Mouse (Mus musculus) layer of hippocampus, postnatal 36 days (tissue): ENCODE measurements at regions not wholly inside any gene's neighbourhood (a gene's known extent, or its start where the extent isn't known, plus 50 kb on each side); places are given as distances from the start of the nearest gene placed in this dataset.

ENCODE experiments used
- DNase-seq, 2 experiments: peaks; one replicate each; pipeline ENCODE4 v3.0.0; 2022

GRCm38 (mm10) chr3:39375465-39375864 is 488.7 kb downstream of the Fat4 start:
- DNase-seq: no peak

DNA sequence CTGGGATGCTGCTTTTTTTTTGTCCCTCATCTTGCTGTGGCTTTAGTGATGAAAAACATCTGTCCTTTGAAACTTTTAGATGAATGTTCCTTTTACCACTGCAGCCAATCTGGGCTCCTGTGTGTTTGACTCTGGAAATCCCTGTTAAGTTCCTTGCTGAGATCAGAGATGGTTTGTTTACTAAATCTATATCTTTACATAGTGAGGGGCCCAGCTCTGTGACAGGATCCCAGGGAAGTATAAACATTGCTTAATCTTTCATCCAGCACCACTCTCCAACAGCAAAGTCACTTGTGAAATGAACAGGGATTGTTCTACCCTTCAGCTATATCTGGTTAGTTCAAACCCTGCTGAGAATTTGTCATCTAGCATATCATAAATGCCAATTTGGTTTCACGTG is 501.8 kb downstream of the Fat4 start:
- DNase-seq: no peak

DNA sequence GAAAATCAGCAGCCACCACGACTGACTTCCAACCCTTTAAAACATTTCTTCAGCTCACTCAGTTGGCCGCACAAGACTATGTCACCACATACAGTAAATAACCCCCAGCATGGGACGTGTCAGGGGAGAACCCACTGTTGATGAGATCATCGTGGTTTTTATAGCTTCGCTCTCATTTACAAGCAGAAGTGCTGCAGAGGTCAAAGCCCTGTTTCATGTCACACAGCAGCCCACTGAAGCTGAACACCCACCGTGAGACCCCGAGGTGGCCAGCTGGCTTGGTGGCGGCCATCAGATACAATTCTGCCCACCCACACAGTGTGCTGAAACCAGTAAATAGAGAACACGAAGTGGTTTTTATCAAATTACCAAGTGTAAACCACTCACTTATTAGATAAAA is 503.7 kb downstream of the Fat4 start:
- DNase-seq: no peak

- no peak for DNase-seq
Observed at GRCm38 (mm10) chr3:39392053-39392452, 505.3 kb downstream of the Fat4 start.

- no peak for DNase-seq
Observed at GRCm38 (mm10) chr3:39396672-39397071, 509.9 kb downstream of the Fat4 start.

GRCm38 (mm10) chr3:39397255-39397654 is 510.5 kb downstream of the Fat4 start:
- DNase-seq: no peak

DNA sequence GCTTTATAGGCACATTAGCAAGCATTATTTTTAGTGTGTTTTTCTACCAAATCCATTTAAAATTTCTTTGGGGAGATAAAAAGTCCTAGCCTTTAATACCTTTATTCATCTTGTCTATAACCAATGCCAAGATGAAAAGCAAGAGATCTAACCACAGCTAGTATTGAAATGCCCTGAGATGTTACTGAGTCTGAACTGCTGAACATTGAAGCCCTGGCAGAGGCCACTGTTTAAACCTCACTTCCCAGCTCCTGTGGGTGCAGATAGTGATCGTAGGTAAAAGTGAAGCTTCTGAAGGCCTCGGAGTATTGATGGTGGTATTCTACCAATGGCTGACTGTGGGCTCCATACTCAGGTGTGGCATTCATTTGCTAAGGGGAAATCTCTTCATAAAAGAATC is 510.9 kb downstream of the Fat4 start:
- DNase-seq: no peak

- peak in 1 of 2 experiments; percentile 4 for DNase-seq
Observed at GRCm38 (mm10) chr3:39424778-39425642, 538.3 kb downstream of the Fat4 start.

DNA sequence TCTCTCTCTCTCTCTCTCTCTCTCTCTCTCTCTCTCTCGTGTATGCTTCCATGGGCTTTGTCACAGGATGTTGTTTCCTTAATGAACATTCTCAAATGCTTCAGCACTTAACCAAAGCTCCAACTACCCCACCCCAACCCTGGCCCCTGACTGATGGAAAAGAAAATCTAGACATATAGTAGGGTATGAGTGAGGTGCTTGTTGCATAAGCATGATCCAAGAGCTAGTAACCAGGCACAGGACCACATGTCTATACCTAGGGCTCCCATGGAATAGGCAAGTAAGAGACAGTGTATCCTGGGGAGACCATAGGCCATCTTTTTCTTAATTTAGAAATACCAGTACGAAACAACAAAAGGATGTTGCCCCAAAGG is 538.9 kb downstream of the Fat4 start:
- DNase-seq: no peak

DNA sequence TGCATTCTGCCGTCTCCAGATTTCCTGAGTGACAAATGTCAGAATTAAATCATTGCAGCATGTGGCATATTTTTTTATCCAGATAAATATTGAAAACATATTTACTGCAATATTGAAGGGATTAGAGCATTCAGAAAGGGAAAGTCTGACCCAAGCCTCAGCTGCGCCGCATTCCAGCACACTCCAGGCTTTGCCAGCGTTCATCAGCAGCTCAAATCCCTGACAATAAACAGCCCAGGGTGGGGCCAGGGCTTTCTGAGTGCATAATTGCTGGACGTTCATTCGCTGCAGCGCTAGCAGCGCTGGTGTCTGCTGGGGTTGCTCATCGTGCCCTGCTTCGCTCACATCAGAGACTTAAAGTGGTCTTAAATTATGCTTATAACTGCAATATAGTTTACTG is 556.6 kb downstream of the Fat4 start:
- DNase-seq: peak in 1 of 2 experiments; percentile 13

DNA sequence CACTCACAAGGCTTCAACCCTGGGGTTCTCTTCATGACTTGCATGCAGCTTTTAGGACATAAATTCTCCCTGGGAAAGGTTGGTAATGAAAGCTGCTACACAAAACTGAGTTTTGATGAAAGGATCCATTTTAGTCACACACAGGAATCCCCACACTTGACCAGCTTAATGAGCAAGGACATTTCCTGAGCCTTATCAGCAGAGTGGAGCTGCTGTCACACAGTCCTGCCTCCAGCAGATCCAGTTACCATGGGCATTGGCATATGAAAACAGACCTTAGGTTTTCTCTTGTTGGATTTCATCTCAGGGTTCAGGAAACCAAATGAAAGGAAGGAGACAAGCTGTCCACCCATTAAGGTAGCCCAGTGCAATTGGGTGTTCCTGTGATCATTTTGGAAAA is 568.9 kb downstream of the Fat4 start:
- no peak for DNase-seq

DNA sequence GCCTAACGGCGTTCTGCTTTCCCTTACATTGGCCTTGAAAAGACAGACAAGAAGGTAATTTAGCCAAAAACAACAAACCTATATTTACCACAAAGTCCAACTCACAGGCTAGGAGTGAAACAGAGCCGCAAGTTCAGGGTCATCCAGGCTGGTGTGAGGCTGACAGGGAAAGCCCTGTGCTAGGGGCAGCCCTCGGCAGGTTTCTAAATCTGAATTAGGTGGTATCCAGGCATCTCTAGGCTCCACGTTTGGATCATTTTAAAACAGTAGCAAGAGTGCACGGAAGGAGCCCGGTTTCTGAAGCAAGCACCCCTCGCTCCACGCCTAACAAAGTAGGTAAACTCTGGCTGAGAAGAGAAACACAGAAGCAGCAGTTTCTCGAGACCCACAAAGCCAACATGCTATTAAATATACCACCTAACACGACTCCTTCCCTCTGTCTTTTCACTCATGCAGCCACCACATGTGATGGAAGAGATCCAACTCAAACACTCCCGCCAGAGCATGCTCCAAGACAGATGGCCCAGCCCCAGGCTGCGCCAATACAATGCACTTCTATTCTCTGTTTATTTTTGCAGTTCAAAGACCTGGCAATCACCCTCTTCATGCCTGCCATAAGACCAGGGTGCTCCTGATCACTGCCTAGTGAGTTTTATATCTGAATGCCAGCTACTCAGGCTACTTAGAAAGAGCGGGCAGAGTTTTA is 573.6 kb downstream of the Fat4 start:
- DNase-seq: peak in 1 of 2 experiments; percentile 13

DNA sequence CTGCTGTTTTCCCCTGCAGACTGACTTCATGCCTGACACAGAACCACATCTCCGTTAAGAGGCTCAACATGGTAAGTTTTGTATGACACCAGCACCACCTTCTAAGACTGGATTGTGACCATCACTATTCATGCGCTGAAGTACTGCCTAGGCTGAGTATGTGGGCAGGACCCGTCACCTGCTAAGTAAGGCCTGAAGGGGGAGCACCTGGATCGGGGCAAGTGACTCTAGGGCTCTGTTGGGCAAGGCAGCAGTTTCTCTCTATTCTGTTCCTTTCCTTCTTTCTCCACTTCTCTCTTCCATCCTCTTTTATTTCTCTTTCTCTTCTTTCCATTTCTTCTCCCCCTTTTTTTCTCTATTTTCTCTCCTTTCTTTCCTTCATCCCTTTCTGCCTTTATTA is 574.8 kb downstream of the Fat4 start:
- DNase-seq: no peak

- no peak for DNase-seq
Observed at GRCm38 (mm10) chr3:39465811-39466210, 579.1 kb downstream of the Fat4 start.

DNA sequence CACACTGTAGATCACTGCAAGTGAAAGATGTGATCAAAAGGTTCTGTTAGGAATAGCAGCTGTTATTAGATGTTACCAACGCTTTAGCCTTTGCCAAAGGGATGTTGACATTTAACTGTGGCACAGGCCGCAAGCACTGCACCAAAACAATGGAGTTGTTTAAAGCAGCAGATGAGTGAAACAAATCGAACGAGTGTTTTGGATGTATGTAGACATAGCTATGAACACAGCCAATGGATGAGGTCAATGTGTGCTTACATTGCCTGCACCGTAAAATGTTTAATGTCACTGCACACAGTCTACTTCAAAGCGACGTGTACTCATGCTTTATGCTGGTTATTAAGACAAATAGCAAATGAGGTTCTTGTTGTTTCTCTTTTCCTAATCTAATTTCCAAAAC is 602.7 kb downstream of the Fat4 start:
- no peak for DNase-seq

DNA sequence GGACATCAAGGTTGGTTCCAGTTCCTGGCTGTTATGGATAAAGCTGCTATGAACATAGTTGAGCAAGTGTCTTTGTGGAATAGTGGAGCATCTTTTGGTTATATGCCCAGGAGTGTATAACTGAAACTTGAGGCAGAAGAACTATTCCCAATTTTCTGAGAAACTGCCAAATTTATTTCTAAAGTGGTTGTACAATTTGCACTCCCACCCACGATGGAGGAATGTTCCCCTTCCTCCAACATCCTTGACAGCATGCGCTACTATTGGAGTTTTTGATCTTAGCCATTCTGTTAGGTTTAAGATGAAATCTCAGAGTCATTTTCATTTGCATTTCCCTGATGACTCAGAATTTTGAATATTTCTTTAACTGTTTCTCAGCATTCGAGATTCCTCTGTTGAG is 607.6 kb downstream of the Fat4 start:
- peak in 1 of 2 experiments; percentile 2 for DNase-seq

- DNase-seq: no peak
Observed at GRCm38 (mm10) chr3:39528087-39528486, 641.3 kb downstream of the Fat4 start.

DNA sequence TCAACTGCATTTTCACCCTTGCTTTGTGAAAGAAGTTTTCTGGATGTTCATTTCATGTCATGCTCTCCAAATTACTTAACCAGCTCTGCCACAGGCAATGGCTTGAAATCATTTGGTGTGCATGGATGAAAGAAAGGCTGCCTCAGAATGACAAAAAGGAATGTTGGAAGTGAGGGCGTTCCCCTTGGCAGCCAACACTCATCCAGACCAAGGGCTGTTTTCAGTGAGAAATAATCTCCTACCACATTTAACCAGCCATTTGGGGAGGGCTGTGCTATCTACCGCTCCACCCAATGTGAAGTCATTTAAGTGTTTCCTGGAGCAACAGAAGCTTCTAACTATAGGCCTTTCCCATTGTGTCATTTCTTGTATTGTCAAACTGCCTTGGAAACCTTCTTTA is 650.8 kb downstream of the Fat4 start:
- no peak for DNase-seq

GRCm38 (mm10) chr3:39540530-39541118 is 653.9 kb downstream of the Fat4 start:
- DNase-seq: no peak

DNA sequence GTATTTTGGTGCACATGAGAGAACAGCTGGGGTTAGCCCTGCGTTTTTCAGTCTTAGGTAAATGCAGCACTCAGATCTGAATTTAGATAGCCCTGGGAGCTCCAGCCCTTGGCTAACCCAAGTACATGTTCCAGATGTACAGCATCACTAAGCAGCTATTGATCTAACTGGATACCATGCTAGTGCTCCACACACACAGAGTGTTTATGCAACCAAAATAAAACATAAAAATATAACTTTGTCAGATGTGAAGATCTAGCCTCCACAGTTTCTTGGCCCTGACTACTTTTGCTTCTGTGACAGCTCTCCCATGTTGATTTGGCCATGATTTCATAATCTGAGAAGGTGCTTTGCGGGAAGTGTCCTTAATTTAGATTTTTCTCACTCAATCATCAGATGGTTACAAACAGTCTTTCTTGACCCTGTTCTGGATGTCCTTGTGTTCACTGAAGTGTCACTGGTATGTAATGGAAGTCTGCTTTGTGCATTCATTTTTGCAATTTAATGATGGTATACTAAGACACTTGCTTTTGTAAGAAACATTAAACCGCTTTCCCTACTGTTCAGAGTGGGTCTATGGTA is 672.8 kb downstream of the Fat4 start:
- DNase-seq: no peak

DNA sequence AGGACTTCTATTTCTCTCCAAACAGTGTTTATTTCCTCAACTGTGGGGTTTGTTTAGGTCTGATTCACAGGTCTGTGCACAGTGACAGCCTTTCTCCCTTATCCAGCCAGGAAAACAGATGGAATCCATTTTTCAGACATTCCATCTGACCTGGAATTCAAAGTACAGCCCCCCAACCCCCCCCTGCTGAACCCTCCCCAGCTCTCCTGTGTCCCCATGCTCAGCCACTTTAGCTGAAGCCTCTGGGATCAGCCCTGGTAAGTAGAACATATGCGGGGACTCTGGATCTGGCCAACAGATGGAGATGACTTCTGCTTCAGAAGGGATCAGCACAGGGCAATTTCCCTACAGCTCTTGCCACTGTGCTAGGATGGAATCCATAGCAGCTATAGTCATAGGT is 674.2 kb downstream of the Fat4 start:
- DNase-seq: no peak

- no peak for DNase-seq
Observed at GRCm38 (mm10) chr3:39571444-39572237, 684.9 kb downstream of the Fat4 start.
